8 mouse cellular contexts compared by ENCODE assay signal in the genomic region with DNA sequence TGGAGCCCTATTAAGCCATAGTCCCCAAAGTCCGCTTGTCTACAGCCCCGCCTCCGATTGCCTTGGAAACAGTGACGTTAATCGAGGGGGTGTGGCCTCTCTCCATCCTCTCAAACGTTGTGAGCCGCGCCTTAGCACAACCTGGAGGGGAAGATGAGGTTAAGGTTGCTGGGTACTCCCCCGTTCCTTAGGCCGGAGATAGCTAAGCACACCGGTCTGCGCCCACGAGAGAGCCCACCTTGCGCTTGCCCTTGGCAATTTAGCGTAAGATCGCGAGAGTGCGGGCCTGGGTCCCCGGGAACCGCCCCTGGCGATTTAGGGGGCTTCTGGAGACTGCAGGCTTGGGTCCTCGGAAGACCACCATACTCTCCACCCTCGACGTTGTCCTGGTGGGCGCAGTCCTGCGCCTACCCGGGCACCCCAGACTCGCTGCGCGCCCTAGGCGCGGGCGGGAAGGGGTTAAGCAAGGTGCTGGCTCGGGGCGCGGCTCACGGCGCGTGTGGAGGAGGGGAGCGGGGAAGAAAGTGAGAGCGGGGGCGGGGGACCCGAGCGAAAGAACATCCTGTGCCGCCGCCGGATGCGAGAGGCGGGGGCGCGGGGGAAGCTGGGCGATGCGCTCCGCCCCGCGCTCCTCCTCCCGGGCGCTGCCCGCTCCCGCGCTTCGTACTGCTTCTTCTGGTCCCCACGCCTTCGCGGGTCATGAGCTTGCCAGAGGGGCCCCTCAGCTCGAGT. TPM values are rescaled to one million over a fixed set of nuclear protein-coding genes. Genes with fewer than 3 reads are reported as not detected.
DNase-seq lines count a peak whose midpoint lies in the region; ATAC-seq and TF ChIP-seq lines count a peak whose summit lies in the region.

No protein-coding gene starts in this region.

- intact Hi-C loops in gastrocnemius, adult 2 months (cut with DNase I) = loop anchor here (1.0 to 10.0 kb wide), 2 partner anchors 102 to 288 kb away; a partner anchor contains a TSS

- peak overlapping the region; percentile 92 for H3K9ac ChIP-seq in hindbrain, postnatal 0 days (replicated peaks; ENCODE audit: low read length)

- peak overlapping the region; percentile 99 for H3K27ac ChIP-seq in gastrocnemius, adult 2 months
- H3K27ac ChIP-seq in hindbrain, postnatal 0 days = peak overlapping the region; percentile 95

- DNase-seq in T-cell, adult 2 months (ENCODE audit: low spot score) = peak; percentile 94
- peak; percentile 92 to 95 for DNase-seq in cerebellum, postnatal 25 days
- DNase-seq in gastrocnemius, adult 2 months = peak; percentile 97
- peak; percentile 92 for DNase-seq in hindbrain, postnatal 0 days (ENCODE audit: low spot score)
- peak; percentile 96 for DNase-seq in left cerebral cortex, adult 18-20 months (ENCODE audit: low spot score in 2 of 2)
- peak; percentile 91 to 94 for DNase-seq in lung, postnatal 4 days
- DNase-seq in retina, postnatal 1 day = peak; percentile 88
- peak; percentile 98 for DNase-seq in thymus, postnatal 4 days

- H3K4me3 ChIP-seq in gastrocnemius, adult 2 months = peak overlapping the region; percentile 76
- H3K4me3 ChIP-seq in hindbrain, postnatal 0 days (ENCODE audit: low read length) = peak overlapping the region; percentile 73

- no peaks in the 10 kb centered on the region for H3K36me3 ChIP-seq in hindbrain, postnatal 0 days (ENCODE audit: insufficient read depth, low read length)

- H3K27me3 ChIP-seq in hindbrain, postnatal 0 days (ENCODE audit: insufficient read depth, low read length) = no peaks in the 10 kb centered on the region

- peak overlapping the region; percentile 84 for H3K4me2 ChIP-seq in hindbrain, postnatal 0 days (ENCODE audit: low read depth, low read length)

- no peak; the same call in 1 of the 2 replicates for TF ChIP-seq CTCF in gastrocnemius, adult 2 months (IDR thresholded peaks at IDR 0.05)
- no peak for TF ChIP-seq CTCF in hindbrain, postnatal 0 days (IDR thresholded peaks at IDR 0.05; ENCODE audit: low read depth)

- ATAC-seq in hindbrain, postnatal 0 days = peak; percentile 77

- H3K4me1 ChIP-seq in hindbrain, postnatal 0 days (ENCODE audit: insufficient read depth, low read length) = peaks cover 11% of the 10 kb centered on the region; the same call in 1 of the 2 replicates

- H3K9me3 ChIP-seq in hindbrain, postnatal 0 days (ENCODE audit: low read length) = no peaks in the 10 kb centered on the region

- under 1% methylated on average over 44 of the region's 66 CpGs for WGBS in hindbrain, postnatal 0 days

RNA-seq across cellular contexts. Expression of a gene that starts 5.5 kb away (rescaled TPM):
- 100 to 1,000 TPM; 106 to 153 TPM for total RNA-seq in gastrocnemius, adult 2 months (2021)
- 27.5 and 31.3 TPM in 2 replicates for total RNA-seq in hindbrain, postnatal 0 days (2014; rRNA removed)
- polyA plus RNA-seq in hindbrain, postnatal 0 days (2015; fragmentation: Nextera tagmentation; extraction: Ambion mirVana) = 18.5 and 20.0 TPM in 2 replicates
- 10 to 100 TPM; 37.8 to 42.8 TPM for total RNA-seq in left cerebral cortex, adult 18-20 months (2021)

RNA-seq across cellular contexts. Expression of a gene that starts 7.8 kb away (rescaled TPM):
- not detected for total RNA-seq in gastrocnemius, adult 2 months (2021)
- not detected in 2 replicates for total RNA-seq in hindbrain, postnatal 0 days (2014; rRNA removed)
- not detected in 2 replicates for polyA plus RNA-seq in hindbrain, postnatal 0 days (2015; fragmentation: Nextera tagmentation; extraction: Ambion mirVana)
- total RNA-seq in left cerebral cortex, adult 18-20 months (2021) = not detected

RNA-seq across cellular contexts. Expression of a gene that starts 26.4 kb away (rescaled TPM):
- total RNA-seq in gastrocnemius, adult 2 months (2021) = not detected
- not detected in 2 replicates for total RNA-seq in hindbrain, postnatal 0 days (2014; rRNA removed)
- not detected in 2 replicates for polyA plus RNA-seq in hindbrain, postnatal 0 days (2015; fragmentation: Nextera tagmentation; extraction: Ambion mirVana)
- not detected for total RNA-seq in left cerebral cortex, adult 18-20 months (2021)

RNA-seq across cellular contexts. Expression of a gene that starts 37.8 kb away (rescaled TPM):
- not detected for total RNA-seq in gastrocnemius, adult 2 months (2021)
- not detected in 2 replicates for total RNA-seq in hindbrain, postnatal 0 days (2014; rRNA removed)
- not detected in 2 replicates for polyA plus RNA-seq in hindbrain, postnatal 0 days (2015; fragmentation: Nextera tagmentation; extraction: Ambion mirVana)
- not detected for total RNA-seq in left cerebral cortex, adult 18-20 months (2021)

RNA-seq across cellular contexts. Expression of a gene that starts 52.7 kb away (rescaled TPM):
- not detected for total RNA-seq in gastrocnemius, adult 2 months (2021)
- 26.6 and 42.3 TPM in 2 replicates for total RNA-seq in hindbrain, postnatal 0 days (2014; rRNA removed)
- 27.3 and 29.7 TPM in 2 replicates for polyA plus RNA-seq in hindbrain, postnatal 0 days (2015; fragmentation: Nextera tagmentation; extraction: Ambion mirVana)
- total RNA-seq in left cerebral cortex, adult 18-20 months (2021) = 1 to 10 TPM; 3.6 to 4.1 TPM

Comparison
In these comparisons a context has a peak if more than half of its experiments do, and no peak if none do; other contexts are left out.
1. Peak in every context shown above with its lines: DNase-seq, ATAC-seq, H3K4me3 ChIP-seq and H3K27ac ChIP-seq.